Mouse (Mus musculus): ENCODE results near the gene Tox4. TPM values are rescaled to one million over a fixed set of nuclear protein-coding genes. Genes with fewer than 3 reads are reported as not detected.
"Not testable (repeated sequence)": the region's sequence is repeated elsewhere in the genome, so short reads cannot be mapped to it uniquely, and the experiment has no call there.

Tox4 gene
- polyA plus RNA-seq, 1 experiment from 2014 or later, result 46.9 TPM

- Histone ChIP-seq H3K36me3 (ENCODE audit: control insufficient read depth, insufficient read depth, low read length) (peaks cover 2% of the 10 kb centered on the region; the same call in 1 of the 2 replicates), H3K4me2 (ENCODE audit: low read length) (no peak overlapping the region; the same call in 1 of the 2 replicates), H3K27ac (ENCODE audit: low read depth, low read length) (no peak overlapping the region), H3K4me1 (ENCODE audit: control insufficient read depth, insufficient read depth, low read depth, low read length) (peaks cover 5% of the 10 kb centered on the region), H3K9ac (ENCODE audit: low read depth, low read length) (no peak overlapping the region), H3K27me3 (replicated peaks; ENCODE audit: control insufficient read depth, insufficient read depth, low read length) (no peaks in the 10 kb centered on the region), H3K4me3 (ENCODE audit: low read length) (no peak overlapping the region), H3K9me3 (ENCODE audit: control insufficient read depth, low read length) (no peaks in the 10 kb centered on the region)
- no peak for ATAC-seq
- WGBS, result 94% methylated on average over 2 of the region's 2 CpGs
Observed at GRCm38 (mm10) chr14:52306100-52306499, 27.2 kb downstream of the Tox4 start.

- peaks cover 40% of the 10 kb centered on the region for H3K4me1 ChIP-seq (ENCODE audit: control insufficient read depth, insufficient read depth, low read depth, low read length)
- H3K4me2 ChIP-seq (ENCODE audit: low read length); H3K27me3 ChIP-seq (replicated peaks; ENCODE audit: control insufficient read depth, insufficient read depth, low read length); H3K9ac ChIP-seq (ENCODE audit: low read depth, low read length); H3K4me3 ChIP-seq (ENCODE audit: low read length); ATAC-seq; H3K9me3 ChIP-seq (ENCODE audit: control insufficient read depth, low read length); H3K27ac ChIP-seq (ENCODE audit: low read depth, low read length): not testable (repeated sequence)
- WGBS, result 95% methylated on average over 6 of the region's 6 CpGs
- H3K36me3 ChIP-seq (ENCODE audit: control insufficient read depth, insufficient read depth, low read length), result peaks cover 23% of the 10 kb centered on the region
Observed at GRCm38 (mm10) chr14:52310343-52310742, 31.4 kb downstream of the Tox4 start.

GRCm38 (mm10) chr14:52310906-52311305 lies 32.0 kb downstream of the Tox4 start:
- Histone ChIP-seq H3K9me3 (ENCODE audit: control insufficient read depth, low read length) (no peaks in the 10 kb centered on the region), H3K4me2 (ENCODE audit: low read length) (peak overlapping the region; percentile 6), H3K4me3 (ENCODE audit: low read length) (no peak overlapping the region), H3K9ac (ENCODE audit: low read depth, low read length) (no peak overlapping the region), H3K27ac (ENCODE audit: low read depth, low read length) (no peak overlapping the region), H3K36me3 (ENCODE audit: control insufficient read depth, insufficient read depth, low read length) (peaks cover 23% of the 10 kb centered on the region), H3K27me3 (replicated peaks; ENCODE audit: control insufficient read depth, insufficient read depth, low read length) (no peaks in the 10 kb centered on the region), H3K4me1 (ENCODE audit: control insufficient read depth, insufficient read depth, low read depth, low read length) (peaks cover 40% of the 10 kb centered on the region)
- ATAC-seq, result no peak
- 89% methylated on average over 2 of the region's 2 CpGs for WGBS

- H3K9me3 ChIP-seq (ENCODE audit: control insufficient read depth, low read length), result no peaks in the 10 kb centered on the region
- WGBS, result 80% methylated on average over 26 of the region's 26 CpGs
- peak overlapping the region; percentile 61 for H3K4me3 ChIP-seq (ENCODE audit: low read length)
- no peak overlapping the region for H3K27ac ChIP-seq (ENCODE audit: low read depth, low read length)
- H3K36me3 ChIP-seq (ENCODE audit: control insufficient read depth, insufficient read depth, low read length), result peaks cover 21% of the 10 kb centered on the region
- H3K27me3 ChIP-seq (replicated peaks; ENCODE audit: control insufficient read depth, insufficient read depth, low read length), result no peaks in the 10 kb centered on the region
- H3K4me1 ChIP-seq (ENCODE audit: control insufficient read depth, insufficient read depth, low read depth, low read length), result peaks cover 45% of the 10 kb centered on the region
- H3K9ac ChIP-seq (ENCODE audit: low read depth, low read length), result peak overlapping the region; percentile 87; the same call in 1 of the 2 replicates
- H3K4me2 ChIP-seq (ENCODE audit: low read length), result peak overlapping the region; percentile 93
- no peak for ATAC-seq
Observed at GRCm38 (mm10) chr14:52313931-52314807, 35.2 kb downstream of the Tox4 start.

- no peak for ATAC-seq
- Histone ChIP-seq H3K27me3 (replicated peaks; ENCODE audit: control insufficient read depth, insufficient read depth, low read length) (no peaks in the 10 kb centered on the region), H3K9ac (ENCODE audit: low read depth, low read length) (peak overlapping the region; percentile 87; the same call in 1 of the 2 replicates), H3K4me1 (ENCODE audit: control insufficient read depth, insufficient read depth, low read depth, low read length) (peaks cover 45% of the 10 kb centered on the region), H3K27ac (ENCODE audit: low read depth, low read length) (no peak overlapping the region), H3K36me3 (ENCODE audit: control insufficient read depth, insufficient read depth, low read length) (peaks cover 21% of the 10 kb centered on the region), H3K4me3 (ENCODE audit: low read length) (peak overlapping the region; percentile 61), H3K4me2 (ENCODE audit: low read length) (peak overlapping the region; percentile 93), H3K9me3 (ENCODE audit: control insufficient read depth, low read length) (no peaks in the 10 kb centered on the region)
- 35% methylated on average over 8 of the region's 8 CpGs for WGBS
Observed at GRCm38 (mm10) chr14:52314808-52315150, 35.8 kb downstream of the Tox4 start.

GRCm38 (mm10) chr14:52315283-52315780 lies 36.4 kb downstream of the Tox4 start:
- ATAC-seq, result peak; percentile 0; the same call in 1 of the 2 replicates
- 6% methylated on average over 17 of the region's 17 CpGs for WGBS
- H3K27ac ChIP-seq (ENCODE audit: low read depth, low read length), result peak overlapping the region; percentile 94

GRCm38 (mm10) chr14:52315792-52316440 lies 37.0 kb downstream of the Tox4 start:
- peak overlapping the region; percentile 94 for H3K27ac ChIP-seq (ENCODE audit: low read depth, low read length)
- peak overlapping the region; percentile 61 for H3K4me3 ChIP-seq (ENCODE audit: low read length)
- no peaks in the 10 kb centered on the region for H3K27me3 ChIP-seq (replicated peaks; ENCODE audit: control insufficient read depth, insufficient read depth, low read length)
- ATAC-seq, result peak; percentile 86
- H3K9me3 ChIP-seq (ENCODE audit: control insufficient read depth, low read length), result no peaks in the 10 kb centered on the region
- 0% methylated on average over 38 of the region's 41 CpGs for WGBS
- H3K9ac ChIP-seq (ENCODE audit: low read depth, low read length), result peak overlapping the region; percentile 87
- H3K4me1 ChIP-seq (ENCODE audit: control insufficient read depth, insufficient read depth, low read depth, low read length), result peaks cover 45% of the 10 kb centered on the region
- peak overlapping the region; percentile 93 for H3K4me2 ChIP-seq (ENCODE audit: low read length)
- H3K36me3 ChIP-seq (ENCODE audit: control insufficient read depth, insufficient read depth, low read length), result peaks cover 21% of the 10 kb centered on the region

More at GRCm38 (mm10) chr14:52315283-52315780, 36.4 kb downstream of the Tox4 start:
- H3K4me2 ChIP-seq (ENCODE audit: low read length), result peak overlapping the region; percentile 93
- peak overlapping the region; percentile 87 for H3K9ac ChIP-seq (ENCODE audit: low read depth, low read length)
- H3K9me3 ChIP-seq (ENCODE audit: control insufficient read depth, low read length), result no peaks in the 10 kb centered on the region
- H3K4me1 ChIP-seq (ENCODE audit: control insufficient read depth, insufficient read depth, low read depth, low read length), result peaks cover 45% of the 10 kb centered on the region
- H3K27me3 ChIP-seq (replicated peaks; ENCODE audit: control insufficient read depth, insufficient read depth, low read length), result no peaks in the 10 kb centered on the region
- H3K4me3 ChIP-seq (ENCODE audit: low read length), result peak overlapping the region; percentile 61
- peaks cover 21% of the 10 kb centered on the region for H3K36me3 ChIP-seq (ENCODE audit: control insufficient read depth, insufficient read depth, low read length)

- ATAC-seq, result peak; percentile 83
- peak overlapping the region; percentile 61 for H3K4me3 ChIP-seq (ENCODE audit: low read length)
- no peaks in the 10 kb centered on the region for H3K9me3 ChIP-seq (ENCODE audit: control insufficient read depth, low read length)
- 4% methylated on average over 15 of the region's 16 CpGs for WGBS
- peaks cover 39% of the 10 kb centered on the region for H3K4me1 ChIP-seq (ENCODE audit: control insufficient read depth, insufficient read depth, low read depth, low read length)
- H3K36me3 ChIP-seq (ENCODE audit: control insufficient read depth, insufficient read depth, low read length), result peaks cover 20% of the 10 kb centered on the region
- H3K4me2 ChIP-seq (ENCODE audit: low read length), result peak overlapping the region; percentile 93
- H3K27me3 ChIP-seq (replicated peaks; ENCODE audit: control insufficient read depth, insufficient read depth, low read length), result no peaks in the 10 kb centered on the region
- peak overlapping the region; percentile 87 for H3K9ac ChIP-seq (ENCODE audit: low read depth, low read length)
- peak overlapping the region; percentile 94 for H3K27ac ChIP-seq (ENCODE audit: low read depth, low read length)
Observed at GRCm38 (mm10) chr14:52316441-52317225, 37.7 kb downstream of the Tox4 start.

Measured in hindbrain, embryonic 16.5 days (tissue).